In the genomic region with DNA sequence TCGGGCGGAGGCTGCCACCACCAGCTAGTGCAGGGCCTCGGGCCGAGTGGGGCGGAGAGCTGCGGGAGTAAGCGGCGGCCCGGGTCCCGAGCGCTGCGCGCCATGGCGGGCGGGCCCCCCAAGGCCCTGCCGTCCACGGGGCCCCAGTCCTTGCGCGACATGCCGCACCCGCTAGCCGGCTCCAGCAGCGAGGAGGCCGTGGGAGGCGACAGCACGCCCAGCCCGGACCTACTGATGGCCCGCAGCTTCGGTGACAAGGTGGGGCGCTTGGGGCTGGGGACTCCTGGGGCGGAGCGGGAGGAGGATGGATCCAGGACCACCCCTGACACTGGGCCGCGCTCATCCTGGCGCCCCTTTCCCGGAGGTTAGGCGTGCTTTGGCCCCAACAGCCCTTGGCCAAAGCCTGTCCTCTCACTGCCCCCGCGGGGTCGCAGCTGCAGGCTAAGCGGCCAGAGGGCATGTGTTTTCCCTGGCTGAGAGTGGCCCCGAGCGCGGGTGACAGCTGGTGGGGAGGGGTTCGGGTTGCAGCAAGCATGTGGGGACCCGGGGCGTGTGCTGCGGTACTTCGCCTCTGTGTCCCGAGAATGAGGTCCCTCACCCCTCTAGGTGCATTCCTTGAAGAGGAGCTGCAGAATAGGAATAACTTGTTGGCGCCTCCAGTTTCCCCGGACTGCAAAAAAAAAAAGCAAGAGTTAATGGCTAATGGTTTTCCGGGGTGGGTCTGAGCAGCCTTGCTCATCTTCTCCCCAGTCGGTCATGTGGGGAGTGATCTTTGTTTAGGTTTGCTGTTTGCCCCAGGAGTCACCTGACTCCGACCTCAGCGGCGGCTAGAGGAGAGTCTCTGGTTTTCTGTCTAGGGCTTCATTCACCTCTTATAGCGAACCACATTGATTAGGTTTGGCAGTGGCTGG, we compare ENCODE assay signal across 8 mouse cellular contexts. TPM values are rescaled to one million over a fixed set of nuclear protein-coding genes. Genes with fewer than 3 reads are reported as not detected.
DNase-seq lines count a peak whose midpoint lies in the region; ATAC-seq and TF ChIP-seq lines count a peak whose summit lies in the region.

No protein-coding gene starts in this region.

- H3K4me3 ChIP-seq in left cerebral cortex, adult 2 months, result peak overlapping the region; percentile 99
- peak overlapping the region; percentile 96 for H3K4me3 ChIP-seq in cerebellum, adult 2 months (replicated peaks; ENCODE audit: insufficient read depth, low read depth, low read length)
- H3K4me3 ChIP-seq in forebrain, postnatal 0 days (ENCODE audit: low read depth, low read length), result peak overlapping the region; percentile 83
- H3K4me3 ChIP-seq in liver, embryonic 13.5 days (replicated peaks), result peak overlapping the region; percentile 80

- DNase-seq in left cerebral cortex, adult 2 months (ENCODE audit: extremely low spot score in 1 of 2, low spot score in 2 of 2), result no peak
- DNase-seq in left cerebral cortex, adult 11 months (ENCODE audit: low spot score), result no peak
- peak; percentile 68 to 71 for DNase-seq in cerebellum, adult 2 months
- DNase-seq in forebrain, postnatal 0 days, result peak; percentile 33
- peak; percentile 76 for DNase-seq in induced T-regulatory cell, adult 2 months (ENCODE audit: low read depth)
- DNase-seq in liver, embryonic 13.5 days, result no peak
- peak; percentile 31 to 35 for DNase-seq in thymus, postnatal 36 days

- no peaks in the 10 kb centered on the region for H3K27me3 ChIP-seq in cerebellum, adult 2 months (ENCODE audit: control insufficient read depth, insufficient read depth, low read length)
- H3K27me3 ChIP-seq in forebrain, postnatal 0 days (ENCODE audit: insufficient read depth, low read length), result no peaks in the 10 kb centered on the region
- no peaks in the 10 kb centered on the region for H3K27me3 ChIP-seq in liver, embryonic 13.5 days

- intact Hi-C loops in left cerebral cortex, adult 2 months (cut with DNase I), result loop anchor here (2.0 to 5.0 kb wide), 2 partner anchors 41 to 63 kb away; no protein-coding TSS in a partner anchor

- H3K27ac ChIP-seq in left cerebral cortex, adult 2 months, result peak overlapping the region; percentile 95
- H3K27ac ChIP-seq in cerebellum, adult 2 months (ENCODE audit: insufficient read depth, low read length), result peak overlapping the region; percentile 88
- H3K27ac ChIP-seq in forebrain, postnatal 0 days (ENCODE audit: low read depth, low read length), result peak overlapping the region; percentile 81
- H3K27ac ChIP-seq in liver, embryonic 13.5 days, result peak overlapping the region; percentile 66

- peak; percentile 35 for ATAC-seq in forebrain, postnatal 0 days
- peak; percentile 48 for ATAC-seq in liver, embryonic 13.5 days (ENCODE audit: low read depth)
- ATAC-seq in monocyte, adult 5-6 weeks (replicated peaks; ENCODE audit: insufficient number of reproducible peaks, low FRiP score, low TSS enrichment, poor library complexity, severe bottlenecking), result peak; percentile 32; the same call in 1 of the 2 replicates

- TF ChIP-seq POLR2A in cerebellum, adult 2 months (IDR thresholded peaks at IDR 0.05; ENCODE audit: borderline replicate concordance, insufficient read depth, low read length), result peak; percentile 14; the same call in 1 of the 2 replicates

- H3K9ac ChIP-seq in forebrain, postnatal 0 days, result peak overlapping the region; percentile 82
- peak overlapping the region; percentile 85 for H3K9ac ChIP-seq in liver, embryonic 13.5 days

- TF ChIP-seq CTCF in left cerebral cortex, adult 2 months (IDR thresholded peaks at IDR 0.05), result no peak
- TF ChIP-seq CTCF in cerebellum, adult 2 months (IDR thresholded peaks at IDR 0.05; ENCODE audit: borderline replicate concordance, insufficient read depth, low read depth, low read length), result no peak
- TF ChIP-seq CTCF in forebrain, postnatal 0 days (IDR thresholded peaks at IDR 0.05; ENCODE audit: low read depth), result no peak

- H3K4me1 ChIP-seq in cerebellum, adult 2 months (ENCODE audit: control insufficient read depth, insufficient read depth, low read length), result peaks cover 11% of the 10 kb centered on the region
- H3K4me1 ChIP-seq in forebrain, postnatal 0 days (ENCODE audit: insufficient read depth), result 0 out of 2 replicates have a peak, but pooled peaks cover 7% of the 10 kb centered on the region
- H3K4me1 ChIP-seq in liver, embryonic 13.5 days (replicated peaks), result peaks cover 65% of the 10 kb centered on the region

- H3K4me2 ChIP-seq in forebrain, postnatal 0 days (ENCODE audit: low read depth), result peak overlapping the region; percentile 64
- H3K4me2 ChIP-seq in liver, embryonic 13.5 days, result peak overlapping the region; percentile 99

- WGBS in cerebellum, adult 2 months, result under 1% methylated on average over 57 of the region's 58 CpGs
- WGBS in forebrain, postnatal 0 days, result under 1% methylated on average over 55 of the region's 58 CpGs
- 1% methylated on average over 49 of the region's 58 CpGs for WGBS in liver, embryonic 13.5 days (ENCODE audit: insufficient replicate concordance)

- H3K9me3 ChIP-seq in forebrain, postnatal 0 days (ENCODE audit: low read length), result no peaks in the 10 kb centered on the region
- H3K9me3 ChIP-seq in liver, embryonic 13.5 days (replicated peaks), result no peaks in the 10 kb centered on the region

- H3K36me3 ChIP-seq in forebrain, postnatal 0 days (ENCODE audit: insufficient read depth), result no peaks in the 10 kb centered on the region
- H3K36me3 ChIP-seq in liver, embryonic 13.5 days, result no peaks in the 10 kb centered on the region

RNA-seq across cellular contexts. Expression of gene Snx30, which starts 0.6 kb away (rescaled TPM):
- 10 to 100 TPM; 33.4 to 37.2 TPM for total RNA-seq in left cerebral cortex, adult 2 months (2021)
- 24.7 and 26.1 TPM in 2 replicates for polyA plus RNA-seq in cerebellum, adult 2 months (2012; rRNA removed)
- total RNA-seq in forebrain, postnatal 0 days (2014; rRNA removed), result 22.7 and 31.4 TPM in 2 replicates
- polyA plus RNA-seq in forebrain, postnatal 0 days (2015; fragmentation: Nextera tagmentation; extraction: Ambion mirVana), result 9.8 and 16.9 TPM in 2 replicates
- 3.4 and 4.5 TPM in 2 replicates for polyA plus RNA-seq in liver, embryonic 13.5 days (2015; fragmentation: Nextera tagmentation; extraction: Ambion mirVana)
- 23.1 to 30.4 TPM (median 26.6 TPM) in 3 replicates for total RNA-seq in monocyte, adult 5-6 weeks (2017)

RNA-seq across cellular contexts. Expression of gene Inip, which starts 4.8 kb away (rescaled TPM):
- 10 to 100 TPM; 22.3 to 23.1 TPM for total RNA-seq in left cerebral cortex, adult 2 months (2021)
- polyA plus RNA-seq in cerebellum, adult 2 months (2012; rRNA removed), result 22.5 and 23.3 TPM in 2 replicates
- total RNA-seq in forebrain, postnatal 0 days (2014; rRNA removed), result 31.3 and 34.1 TPM in 2 replicates
- 39.2 and 43.2 TPM in 2 replicates for polyA plus RNA-seq in forebrain, postnatal 0 days (2015; fragmentation: Nextera tagmentation; extraction: Ambion mirVana)
- 24.7 and 30.0 TPM in 2 replicates for polyA plus RNA-seq in liver, embryonic 13.5 days (2015; fragmentation: Nextera tagmentation; extraction: Ambion mirVana)
- total RNA-seq in monocyte, adult 5-6 weeks (2017), result 35.3 to 39.1 TPM (median 36.2 TPM) in 3 replicates

Comparison
In these comparisons a context has a peak if more than half of its experiments do, and no peak if none do; other contexts are left out.
1. DNase-seq: peak in cerebellum, adult 2 months (2 of 2), forebrain, postnatal 0 days (single experiment), induced T-regulatory cell, adult 2 months (single experiment) and thymus, postnatal 36 days (2 of 2); none in left cerebral cortex, adult 2 months (0 of 2), left cerebral cortex, adult 11 months (single experiment) and liver, embryonic 13.5 days (single experiment).
2. Peak in every context shown above with its lines, with median percentiles within 50 percentile points of each other: H3K27ac ChIP-seq, H3K4me3 ChIP-seq and ATAC-seq.